Mouse (Mus musculus) cerebellum, adult 2 months (tissue): Measurements from ENCODE around the gene Mybpc1.

Source experiments
- CTCF ChIP-seq: fragments of 200-500 bp; IDR thresholded peaks from 2 replicates; pipeline ENCODE4 v1.5.1; 2011; ENCODE audit warnings: low read depth, mild to moderate bottlenecking, control low read depth, low read length, moderate library complexity, borderline replicate concordance; ENCODE audit not compliant: insufficient read depth
- POLR2A ChIP-seq: fragments of 200-500 bp; IDR thresholded peaks from 2 replicates; pipeline ENCODE4 v1.6.1; 2011; ENCODE audit warnings: low read length, control low read depth, borderline replicate concordance; ENCODE audit not compliant: insufficient read depth

GRCm38 (mm10) chr10:88523212-88523611 lies 81.7 kb downstream of the Mybpc1 start:
- TF ChIP-seq CTCF (no peak), POLR2A (no peak)
